Mouse (Mus musculus): ENCODE measurements at regions not wholly inside any gene's neighbourhood (a gene's known extent, or its start where the extent isn't known, plus 50 kb on each side); places are given as distances from the start of the nearest gene placed in this dataset.

DNA sequence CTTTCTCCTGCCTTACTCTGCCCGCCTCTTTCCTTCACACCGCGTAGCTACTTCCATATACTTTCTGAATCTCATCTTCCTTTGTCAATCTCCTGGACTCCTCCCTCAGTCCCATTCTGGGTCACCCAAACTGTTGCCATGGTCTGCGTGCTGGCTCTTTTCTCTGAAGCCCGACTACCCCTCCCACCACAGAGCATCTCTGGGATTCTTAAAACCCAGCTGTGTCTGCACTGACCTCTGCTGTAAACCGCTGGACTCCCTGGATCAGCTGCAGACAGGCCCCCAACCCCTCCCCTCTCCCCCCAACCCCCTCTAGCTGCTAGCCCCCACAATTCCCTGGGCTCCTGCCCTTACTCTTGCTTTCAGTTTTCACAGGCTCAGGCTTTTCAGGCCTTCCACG is 136.4 kb downstream of the Fam43a start:
- 42% methylated on average over 7 of the region's 7 CpGs for WGBS
- no peak for DNase-seq (ENCODE audit: low spot score)
- Histone ChIP-seq H3K9ac (ENCODE audit: low read length) (no peak overlapping the region), H3K4me1 (ENCODE audit: control insufficient read depth, insufficient read depth, low read length) (no peaks in the 10 kb centered on the region), H3K4me2 (ENCODE audit: low read length) (no peak overlapping the region), H3K4me3 (ENCODE audit: low read depth, low read length) (no peak overlapping the region), H3K9me3 (replicated peaks; ENCODE audit: control insufficient read depth, low read length) (no peaks in the 10 kb centered on the region), H3K36me3 (ENCODE audit: control insufficient read depth, insufficient read depth, low read length) (no peaks in the 10 kb centered on the region), H3K27me3 (replicated peaks; ENCODE audit: control insufficient read depth, insufficient read depth, low read length) (no peaks in the 10 kb centered on the region), H3K27ac (ENCODE audit: low read depth, low read length) (no peak overlapping the region)
- no peak for ATAC-seq

DNA sequence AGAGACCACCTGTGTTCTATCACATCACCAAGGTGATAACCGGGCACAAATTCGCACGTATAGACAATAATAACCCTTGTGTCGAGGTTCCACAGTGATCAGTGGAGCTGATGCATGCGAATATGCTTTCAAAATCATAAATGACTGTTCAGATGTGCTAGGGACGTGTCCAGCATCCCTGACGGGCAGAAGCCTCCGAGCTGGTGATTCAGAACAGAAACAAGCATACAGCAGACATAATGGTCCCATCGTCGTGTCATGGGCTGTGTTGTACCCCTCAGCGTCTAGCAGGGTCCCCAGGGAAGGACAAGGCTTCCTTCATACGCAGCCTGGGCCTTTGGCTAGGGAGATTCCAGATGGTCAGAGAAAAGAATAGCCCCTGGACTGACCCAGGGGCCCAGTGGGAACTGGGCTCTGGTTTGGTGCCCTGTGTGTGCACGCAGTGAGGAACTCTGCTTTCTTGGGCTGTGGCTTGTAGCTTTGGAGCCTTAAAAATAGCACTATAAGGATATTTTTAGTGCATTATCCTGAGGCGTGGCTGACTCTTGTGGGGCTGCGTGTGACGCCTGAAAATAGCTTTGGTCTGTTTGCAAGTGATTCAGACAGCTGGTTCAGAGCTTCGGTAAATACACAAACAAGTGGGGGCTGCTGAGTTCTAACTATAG is 137.3 kb downstream of the Fam43a start:
- no peaks in the 10 kb centered on the region for H3K9me3 ChIP-seq (replicated peaks; ENCODE audit: control insufficient read depth, low read length)
- no peaks in the 10 kb centered on the region for H3K36me3 ChIP-seq (ENCODE audit: control insufficient read depth, insufficient read depth, low read length)
- H3K4me2 ChIP-seq (ENCODE audit: low read length) = no peak overlapping the region
- no peak overlapping the region for H3K4me3 ChIP-seq (ENCODE audit: low read depth, low read length)
- H3K4me1 ChIP-seq (ENCODE audit: control insufficient read depth, insufficient read depth, low read length) = no peaks in the 10 kb centered on the region
- no peak for ATAC-seq
- no peaks in the 10 kb centered on the region for H3K27me3 ChIP-seq (replicated peaks; ENCODE audit: control insufficient read depth, insufficient read depth, low read length)
- 77% methylated on average over 17 of the region's 17 CpGs for WGBS
- H3K9ac ChIP-seq (ENCODE audit: low read length) = no peak overlapping the region
- no peak overlapping the region for H3K27ac ChIP-seq (ENCODE audit: low read depth, low read length)
- no peak for DNase-seq (ENCODE audit: low spot score)

DNA sequence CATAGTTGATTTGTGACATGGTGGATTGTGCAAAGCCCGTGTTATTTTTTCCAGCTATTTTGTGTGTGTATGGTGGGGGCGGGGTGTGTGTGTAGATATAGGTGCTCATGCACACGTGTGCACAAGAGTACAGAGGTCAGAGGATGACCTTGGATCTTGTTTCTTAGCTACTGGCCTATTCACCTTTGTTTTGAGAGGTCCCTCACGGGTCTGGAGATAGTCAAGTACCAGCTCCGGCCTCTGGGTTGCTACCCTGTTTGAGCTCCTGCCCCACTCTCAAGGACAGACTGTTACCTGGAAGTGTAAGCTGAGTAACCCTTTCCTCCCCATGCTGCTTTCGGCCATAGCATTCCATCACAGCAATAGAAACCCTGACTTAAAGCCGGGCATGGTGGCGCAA is 138.0 kb downstream of the Fam43a start:
- H3K27ac ChIP-seq (ENCODE audit: low read depth, low read length) = no peak overlapping the region
- H3K9ac ChIP-seq (ENCODE audit: low read length) = no peak overlapping the region
- no peaks in the 10 kb centered on the region for H3K4me1 ChIP-seq (ENCODE audit: control insufficient read depth, insufficient read depth, low read length)
- 83% methylated on average over 8 of the region's 8 CpGs for WGBS
- DNase-seq (ENCODE audit: low spot score) (no peak), ATAC-seq (no peak)
- no peak overlapping the region for H3K4me3 ChIP-seq (ENCODE audit: low read depth, low read length)
- no peaks in the 10 kb centered on the region for H3K9me3 ChIP-seq (replicated peaks; ENCODE audit: control insufficient read depth, low read length)
- no peaks in the 10 kb centered on the region for H3K27me3 ChIP-seq (replicated peaks; ENCODE audit: control insufficient read depth, insufficient read depth, low read length)
- no peak overlapping the region for H3K4me2 ChIP-seq (ENCODE audit: low read length)
- H3K36me3 ChIP-seq (ENCODE audit: control insufficient read depth, insufficient read depth, low read length) = no peaks in the 10 kb centered on the region

DNA sequence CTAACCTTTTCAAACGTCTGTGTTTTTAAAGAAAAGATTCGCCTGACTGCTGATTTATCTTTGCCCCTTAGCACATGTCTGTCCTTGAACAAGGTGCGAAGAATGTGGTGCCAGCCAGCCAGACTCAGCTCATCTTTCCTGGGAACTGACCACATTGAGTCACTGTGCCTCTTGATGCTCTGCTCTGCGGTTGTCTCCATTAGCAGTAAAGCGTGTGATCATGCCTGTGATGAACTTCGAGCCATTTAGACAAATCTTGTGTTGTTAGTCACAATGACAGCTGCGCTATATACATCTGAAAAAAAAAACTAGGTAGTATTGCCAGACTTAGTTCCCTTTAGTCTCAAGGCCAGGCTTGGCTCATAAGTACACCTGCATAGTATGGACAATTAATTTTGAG is 140.1 kb downstream of the Fam43a start:
- WGBS = 86% methylated on average over 7 of the region's 7 CpGs
- H3K36me3 ChIP-seq (ENCODE audit: control insufficient read depth, insufficient read depth, low read length) = no peaks in the 10 kb centered on the region
- H3K9me3 ChIP-seq (replicated peaks; ENCODE audit: control insufficient read depth, low read length) = no peaks in the 10 kb centered on the region
- no peak overlapping the region for H3K9ac ChIP-seq (ENCODE audit: low read length)
- H3K4me1 ChIP-seq (ENCODE audit: control insufficient read depth, insufficient read depth, low read length) = 0 out of 2 replicates have a peak, but pooled peaks cover 7% of the 10 kb centered on the region
- no peak overlapping the region for H3K27ac ChIP-seq (ENCODE audit: low read depth, low read length)
- DNase-seq (ENCODE audit: low spot score) (no peak), ATAC-seq (no peak)
- H3K4me3 ChIP-seq (ENCODE audit: low read depth, low read length) = no peak overlapping the region
- no peak overlapping the region for H3K4me2 ChIP-seq (ENCODE audit: low read length)
- no peaks in the 10 kb centered on the region for H3K27me3 ChIP-seq (replicated peaks; ENCODE audit: control insufficient read depth, insufficient read depth, low read length)

DNA sequence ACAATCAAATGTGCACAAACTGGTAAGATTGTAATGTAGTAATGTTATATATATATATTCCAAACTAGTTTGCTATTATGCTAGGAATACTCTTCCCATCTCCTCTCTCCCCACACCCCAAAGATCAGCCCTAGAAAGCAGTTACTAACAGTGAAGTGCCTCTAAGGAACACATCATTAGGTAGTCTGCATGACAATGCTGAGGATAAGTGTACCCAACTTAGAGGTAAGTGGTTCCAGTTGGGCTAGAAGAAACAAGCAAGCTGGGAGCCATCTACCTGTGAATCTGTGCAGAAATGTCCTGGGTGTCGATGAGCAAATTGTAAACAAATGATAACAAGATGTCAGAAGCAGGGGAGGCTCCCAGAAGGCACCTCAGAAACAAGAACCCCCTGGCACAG is 141.7 kb downstream of the Fam43a start:
- DNase-seq (ENCODE audit: low spot score) (no peak), ATAC-seq (no peak)
- WGBS = 87% methylated on average over 1 of the region's 1 CpGs
- no peak overlapping the region for H3K9ac ChIP-seq (ENCODE audit: low read length)
- H3K27me3 ChIP-seq (replicated peaks; ENCODE audit: control insufficient read depth, insufficient read depth, low read length) = no peaks in the 10 kb centered on the region
- H3K4me1 ChIP-seq (ENCODE audit: control insufficient read depth, insufficient read depth, low read length) = 0 out of 2 replicates have a peak, but pooled peaks cover 7% of the 10 kb centered on the region
- no peak overlapping the region for H3K4me2 ChIP-seq (ENCODE audit: low read length)
- no peak overlapping the region for H3K27ac ChIP-seq (ENCODE audit: low read depth, low read length)
- no peaks in the 10 kb centered on the region for H3K36me3 ChIP-seq (ENCODE audit: control insufficient read depth, insufficient read depth, low read length)
- H3K4me3 ChIP-seq (ENCODE audit: low read depth, low read length) = no peak overlapping the region
- H3K9me3 ChIP-seq (replicated peaks; ENCODE audit: control insufficient read depth, low read length) = no peaks in the 10 kb centered on the region

DNA sequence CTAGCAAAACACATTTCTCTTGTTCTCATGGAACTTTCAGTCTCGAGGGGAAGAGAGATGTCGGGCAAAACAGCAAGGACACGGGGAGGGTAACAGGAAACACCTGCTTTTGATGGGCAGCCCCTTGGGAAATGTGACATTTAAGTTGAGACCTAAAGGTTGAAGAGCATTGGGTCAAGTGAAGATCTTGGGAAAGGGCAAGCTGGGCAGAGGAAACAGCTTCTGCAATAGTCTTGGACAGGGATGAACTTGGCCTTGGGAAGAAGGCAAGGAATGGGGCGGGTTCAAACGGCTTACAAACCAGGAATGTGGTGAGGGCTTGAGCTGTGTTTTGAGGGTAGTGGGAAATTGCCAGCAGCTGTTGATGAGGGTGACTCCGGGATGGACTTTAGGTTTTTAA is 143.0 kb downstream of the Fam43a start:
- no peak for DNase-seq (ENCODE audit: low spot score)
- no peaks in the 10 kb centered on the region for H3K9me3 ChIP-seq (replicated peaks; ENCODE audit: control insufficient read depth, low read length)
- no peak overlapping the region for H3K9ac ChIP-seq (ENCODE audit: low read length)
- H3K4me2 ChIP-seq (ENCODE audit: low read length) = no peak overlapping the region
- no peak overlapping the region for H3K27ac ChIP-seq (ENCODE audit: low read depth, low read length)
- no peak for ATAC-seq
- no peaks in the 10 kb centered on the region for H3K36me3 ChIP-seq (ENCODE audit: control insufficient read depth, insufficient read depth, low read length)
- no peak overlapping the region for H3K4me3 ChIP-seq (ENCODE audit: low read depth, low read length)
- 0 out of 2 replicates have a peak, but pooled peaks cover 7% of the 10 kb centered on the region for H3K4me1 ChIP-seq (ENCODE audit: control insufficient read depth, insufficient read depth, low read length)
- 90% methylated on average over 6 of the region's 6 CpGs for WGBS
- H3K27me3 ChIP-seq (replicated peaks; ENCODE audit: control insufficient read depth, insufficient read depth, low read length) = no peaks in the 10 kb centered on the region

DNA sequence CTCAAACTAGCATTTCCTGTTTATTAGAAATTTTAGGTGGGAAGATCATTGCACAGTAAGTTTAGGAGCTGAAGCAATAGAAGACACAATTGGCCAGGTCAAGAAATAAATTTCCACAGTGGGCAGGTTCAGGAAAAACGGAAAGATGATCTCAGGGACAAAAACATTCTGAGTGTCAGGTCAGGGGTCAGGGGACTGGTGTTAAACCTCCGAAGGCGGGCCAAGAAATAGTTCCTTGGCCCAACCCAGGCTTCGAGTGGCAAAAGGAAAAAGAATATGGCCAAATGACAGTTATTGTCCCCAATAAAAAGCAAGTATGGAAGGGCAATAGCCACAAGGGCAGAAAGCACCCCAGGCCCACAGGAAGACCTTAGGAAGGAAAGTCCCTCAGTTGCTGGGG is 144.0 kb downstream of the Fam43a start:
- no peaks in the 10 kb centered on the region for H3K36me3 ChIP-seq (ENCODE audit: control insufficient read depth, insufficient read depth, low read length)
- H3K9ac ChIP-seq (ENCODE audit: low read length) = no peak overlapping the region
- H3K4me2 ChIP-seq (ENCODE audit: low read length) = no peak overlapping the region
- ATAC-seq = no peak
- H3K27me3 ChIP-seq (replicated peaks; ENCODE audit: control insufficient read depth, insufficient read depth, low read length) = no peaks in the 10 kb centered on the region
- H3K4me3 ChIP-seq (ENCODE audit: low read depth, low read length) = no peak overlapping the region
- H3K9me3 ChIP-seq (replicated peaks; ENCODE audit: control insufficient read depth, low read length) = no peaks in the 10 kb centered on the region
- 0 out of 2 replicates have a peak, but pooled peaks cover 7% of the 10 kb centered on the region for H3K4me1 ChIP-seq (ENCODE audit: control insufficient read depth, insufficient read depth, low read length)
- H3K27ac ChIP-seq (ENCODE audit: low read depth, low read length) = no peak overlapping the region
- WGBS = 88% methylated on average over 4 of the region's 4 CpGs
- DNase-seq (ENCODE audit: low spot score) = no peak

DNA sequence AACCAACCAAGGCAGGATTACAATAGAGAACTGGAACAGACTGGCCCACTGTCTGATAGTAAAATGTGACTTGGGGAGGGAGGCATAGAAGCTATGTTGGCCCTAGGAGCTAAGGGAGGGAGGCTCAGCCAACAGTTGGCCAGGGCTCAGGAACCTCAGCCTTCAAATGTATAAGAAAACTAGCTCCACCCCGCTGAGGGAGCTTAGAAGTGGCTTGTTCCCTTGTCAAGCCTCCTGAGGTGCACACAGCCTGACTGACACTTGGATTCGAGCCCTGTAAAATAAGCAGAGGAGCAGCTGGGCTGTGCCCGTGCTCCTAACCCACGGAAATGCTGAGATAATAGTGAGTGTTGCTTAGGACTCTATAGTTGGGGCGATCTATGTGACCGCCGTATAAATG is 144.7 kb downstream of the Fam43a start:
- peak; percentile 46 for DNase-seq (ENCODE audit: low spot score)
- WGBS = 48% methylated on average over 7 of the region's 7 CpGs

DNA sequence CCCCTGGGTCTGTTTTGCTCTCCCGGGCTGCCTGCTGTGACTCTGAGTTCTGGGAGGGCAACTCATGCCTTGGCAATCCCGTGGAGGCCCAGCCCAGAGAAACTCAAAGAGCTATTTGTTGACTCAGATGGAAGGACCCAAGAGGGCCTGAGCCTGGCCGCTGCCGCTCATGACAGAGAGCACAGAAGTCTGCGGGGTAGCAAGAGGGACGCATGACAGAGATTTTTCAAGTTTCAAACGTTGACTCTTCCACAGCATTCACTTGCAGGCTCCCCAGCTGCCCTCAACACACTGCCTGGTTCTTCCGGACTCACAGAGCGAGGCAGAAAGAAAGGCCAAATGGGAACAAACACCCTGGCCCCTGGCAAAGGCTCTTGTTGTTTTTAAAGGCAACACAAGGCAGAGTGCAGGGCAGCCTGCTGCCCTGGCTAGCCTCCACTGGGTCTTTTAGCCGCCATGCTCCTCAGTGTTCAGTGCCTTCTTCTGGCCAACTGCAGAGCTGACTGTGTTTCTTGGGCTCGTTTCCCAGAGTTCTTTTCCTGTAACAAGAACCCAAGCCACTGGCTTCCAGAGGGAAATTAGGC is 146.2 kb downstream of the Fam43a start:
- 53% methylated on average over 11 of the region's 11 CpGs for WGBS
- ATAC-seq = no peak

More for the DNA sequence above, 144.7 kb downstream of the Fam43a start:
- 0 out of 2 replicates have a peak, but pooled peaks cover 7% of the 10 kb centered on the region for H3K4me1 ChIP-seq (ENCODE audit: control insufficient read depth, insufficient read depth, low read length)
- H3K27me3 ChIP-seq (replicated peaks; ENCODE audit: control insufficient read depth, insufficient read depth, low read length) = no peaks in the 10 kb centered on the region
- H3K4me3 ChIP-seq (ENCODE audit: low read depth, low read length) = no peak overlapping the region
- no peaks in the 10 kb centered on the region for H3K36me3 ChIP-seq (ENCODE audit: control insufficient read depth, insufficient read depth, low read length)
- no peaks in the 10 kb centered on the region for H3K9me3 ChIP-seq (replicated peaks; ENCODE audit: control insufficient read depth, low read length)
- H3K4me2 ChIP-seq (ENCODE audit: low read length) = no peak overlapping the region
- peak; percentile 46; the same call in 1 of the 2 replicates for ATAC-seq
- H3K27ac ChIP-seq (ENCODE audit: low read depth, low read length) = no peak overlapping the region
- H3K9ac ChIP-seq (ENCODE audit: low read length) = no peak overlapping the region

More for the DNA sequence above, 146.2 kb downstream of the Fam43a start:
- H3K4me2 ChIP-seq (ENCODE audit: low read length) = no peak overlapping the region
- H3K36me3 ChIP-seq (ENCODE audit: control insufficient read depth, insufficient read depth, low read length) = no peaks in the 10 kb centered on the region
- no peaks in the 10 kb centered on the region for H3K9me3 ChIP-seq (replicated peaks; ENCODE audit: control insufficient read depth, low read length)
- no peak for DNase-seq (ENCODE audit: low spot score)
- H3K27ac ChIP-seq (ENCODE audit: low read depth, low read length) = no peak overlapping the region
- no peak overlapping the region for H3K4me3 ChIP-seq (ENCODE audit: low read depth, low read length)
- no peaks in the 10 kb centered on the region for H3K27me3 ChIP-seq (replicated peaks; ENCODE audit: control insufficient read depth, insufficient read depth, low read length)
- 0 out of 2 replicates have a peak, but pooled peaks cover 7% of the 10 kb centered on the region for H3K4me1 ChIP-seq (ENCODE audit: control insufficient read depth, insufficient read depth, low read length)
- no peak overlapping the region for H3K9ac ChIP-seq (ENCODE audit: low read length)
